Mouse (Mus musculus) spleen, postnatal 36 days (tissue): ENCODE results near the gene Specc1.

Experiments
- DNase-seq, 2 experiments: peaks; one replicate each; pipeline ENCODE4 v3.0.0; 2022; ENCODE audit warnings: low spot score in 2 of 2, mixed read lengths in 1 of 2

Gene Specc1

DNA sequence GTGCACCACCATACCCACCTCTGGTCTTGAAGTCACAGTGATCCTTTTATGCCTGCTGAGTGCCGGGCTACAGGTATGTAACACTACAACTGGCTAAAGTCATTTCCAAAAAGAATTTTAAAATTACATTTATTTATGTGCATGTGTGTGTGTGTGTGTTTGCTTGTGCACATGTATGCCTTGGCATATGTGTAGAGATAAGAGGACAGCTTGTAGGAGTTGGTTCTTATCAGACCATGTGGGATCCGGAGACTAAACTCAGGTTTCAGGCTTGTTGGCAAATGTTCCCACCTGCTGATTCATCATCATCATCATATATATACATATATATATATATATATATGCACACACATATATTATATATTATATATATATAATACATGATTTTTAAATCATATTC, 12.3 kb downstream of the Specc1 start:
- peak in 1 of 2 experiments; percentile 43 for DNase-seq

DNA sequence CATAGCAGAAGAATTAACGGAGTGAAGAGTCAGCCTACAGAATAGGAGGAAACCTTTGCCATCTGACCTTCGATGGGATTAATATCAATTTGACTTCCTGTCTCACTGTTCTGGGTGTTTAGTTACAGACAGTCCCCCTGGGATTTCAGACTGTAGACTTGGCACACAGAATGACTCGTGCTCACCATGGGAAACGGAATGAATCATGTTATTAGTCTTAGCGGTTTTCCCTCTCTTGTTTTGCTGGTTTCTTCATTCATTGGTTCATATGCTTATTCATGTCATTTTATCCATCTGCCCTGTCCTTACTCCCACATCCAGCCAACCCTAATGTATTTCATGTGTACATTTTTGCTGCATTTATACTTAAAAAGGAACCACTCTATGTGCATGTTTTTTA, 14.3 kb downstream of the Specc1 start:
- no peak for DNase-seq

DNA sequence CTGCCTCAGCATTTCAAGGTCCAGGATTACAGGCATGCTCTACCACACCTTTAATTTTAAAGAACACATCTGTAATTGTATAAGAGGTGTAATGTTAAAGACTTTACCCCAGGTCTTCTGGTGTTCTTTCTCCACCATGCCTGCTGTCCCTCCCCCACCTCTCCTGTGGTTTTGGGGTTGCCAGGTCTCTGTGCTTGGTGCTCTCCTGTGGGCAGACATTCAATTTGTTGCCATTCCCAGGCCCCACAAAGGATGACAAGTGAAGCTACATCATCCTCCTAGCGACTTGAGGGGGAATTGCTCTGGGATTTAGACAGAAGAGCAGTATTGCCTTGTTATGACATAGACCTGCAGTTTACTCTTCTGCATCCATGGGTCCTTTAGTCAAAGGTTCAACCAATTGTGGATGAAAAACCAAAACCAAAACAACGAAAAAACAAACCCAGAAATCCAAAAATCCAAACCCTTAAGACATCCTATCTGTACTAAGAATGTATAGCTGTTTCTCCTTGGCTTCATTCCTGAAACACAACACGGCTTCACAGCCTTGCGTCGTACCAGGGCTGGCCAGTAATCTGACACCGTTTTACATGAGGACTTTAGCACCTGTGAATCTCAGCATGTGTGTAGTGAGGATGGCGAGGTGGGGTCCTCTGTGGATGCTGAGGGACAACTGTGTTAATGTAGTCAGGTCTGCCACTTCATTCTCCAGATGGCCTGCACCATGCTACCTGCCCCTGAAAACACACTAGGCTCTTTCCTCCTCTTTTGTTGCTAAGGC, 15.1 kb downstream of the Specc1 start:
- no peak for DNase-seq

DNA sequence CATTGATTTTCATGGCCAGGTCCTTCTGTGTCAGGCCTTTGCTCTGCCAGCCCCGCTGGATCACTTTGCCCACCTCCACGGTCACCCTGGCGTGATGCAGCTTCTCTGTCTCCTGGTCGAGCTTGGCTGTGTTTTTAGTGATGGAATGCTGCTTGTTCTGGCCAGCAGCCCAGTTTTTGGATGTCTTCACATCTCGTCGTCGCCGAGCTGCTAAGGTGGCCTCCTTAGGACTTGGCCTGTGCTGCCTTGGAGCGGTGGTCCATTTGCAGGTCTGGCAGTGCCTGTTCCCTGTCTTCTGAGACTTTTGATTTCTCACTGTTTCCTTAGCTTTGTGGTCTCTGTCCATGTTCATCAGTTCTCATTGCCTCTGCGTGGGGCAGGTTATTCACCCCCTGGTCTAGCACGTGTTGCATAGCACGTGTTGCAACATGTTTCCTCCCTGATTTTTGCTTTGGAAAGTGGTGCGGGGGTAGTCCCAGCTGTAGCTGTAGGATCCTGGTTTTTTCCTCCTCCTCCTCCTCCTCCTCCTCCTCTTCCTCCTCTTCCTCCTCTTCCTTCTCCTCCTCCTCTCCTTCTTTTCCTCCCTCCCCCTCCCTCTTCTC, 17.6 kb downstream of the Specc1 start:
- no peak for DNase-seq

- peak; percentile 30 to 53 for DNase-seq
Measured at GRCm38 (mm10) chr11:61975783-61976182, 19.2 kb downstream of the Specc1 start.

DNA sequence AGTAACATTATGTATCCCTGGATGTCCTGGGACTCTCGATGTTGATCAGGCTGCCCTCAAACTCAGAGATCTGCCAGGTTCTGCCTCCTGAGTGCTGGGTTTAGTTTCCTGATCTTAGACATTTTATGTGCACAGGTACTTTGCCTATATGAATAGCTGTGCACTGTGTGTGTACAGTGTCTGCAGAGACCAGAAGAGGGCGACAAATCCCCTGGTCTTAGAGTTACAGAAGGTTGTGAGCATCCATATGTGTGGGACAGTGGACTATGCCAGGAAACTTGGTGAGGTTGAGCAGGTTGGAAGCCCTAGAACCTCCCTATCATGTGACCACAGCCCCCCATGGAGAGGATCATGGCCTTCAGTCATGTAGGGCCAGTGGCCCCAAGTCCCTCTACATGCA, 24.7 kb downstream of the Specc1 start:
- no peak for DNase-seq

DNA sequence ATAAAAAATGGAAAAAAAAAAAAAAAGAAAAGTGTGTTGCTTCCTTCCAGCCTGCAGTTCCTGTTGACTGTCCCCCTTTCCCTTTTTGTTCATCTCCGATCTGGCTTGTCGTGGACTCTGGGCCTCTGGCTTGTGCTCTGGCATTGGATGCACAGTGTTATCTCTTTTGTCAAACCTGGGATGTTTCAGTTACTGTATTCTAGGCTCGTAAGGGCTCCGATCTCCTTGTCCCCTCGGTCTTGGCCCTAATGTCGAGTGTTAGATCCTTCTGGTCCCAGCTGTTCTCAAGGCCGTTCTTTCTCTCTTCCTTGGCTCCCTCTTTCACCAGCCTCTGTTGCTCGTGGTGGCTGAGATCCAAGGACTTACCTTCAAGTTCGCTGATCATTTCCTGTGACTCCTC, 26.3 kb downstream of the Specc1 start:
- no peak for DNase-seq

DNA sequence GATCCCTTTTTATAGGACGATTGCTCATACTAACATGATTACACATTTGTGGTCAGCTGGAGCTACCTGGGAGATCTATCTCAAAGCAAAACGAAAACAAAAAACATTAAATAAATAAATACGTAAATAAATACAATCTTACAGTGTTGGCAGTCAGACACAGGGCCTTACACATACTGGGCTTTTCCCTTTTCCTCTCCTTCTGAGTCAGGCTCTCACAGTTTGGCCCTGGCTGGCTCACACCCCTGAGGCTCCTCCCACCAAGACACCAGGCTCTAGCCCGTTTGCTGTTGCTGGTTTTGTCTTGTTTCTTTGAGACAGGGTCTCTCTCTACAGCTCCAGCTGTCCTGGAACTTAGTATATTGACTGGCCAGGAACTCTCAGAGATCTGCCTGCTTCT, 30.4 kb downstream of the Specc1 start:
- DNase-seq = no peak

DNA sequence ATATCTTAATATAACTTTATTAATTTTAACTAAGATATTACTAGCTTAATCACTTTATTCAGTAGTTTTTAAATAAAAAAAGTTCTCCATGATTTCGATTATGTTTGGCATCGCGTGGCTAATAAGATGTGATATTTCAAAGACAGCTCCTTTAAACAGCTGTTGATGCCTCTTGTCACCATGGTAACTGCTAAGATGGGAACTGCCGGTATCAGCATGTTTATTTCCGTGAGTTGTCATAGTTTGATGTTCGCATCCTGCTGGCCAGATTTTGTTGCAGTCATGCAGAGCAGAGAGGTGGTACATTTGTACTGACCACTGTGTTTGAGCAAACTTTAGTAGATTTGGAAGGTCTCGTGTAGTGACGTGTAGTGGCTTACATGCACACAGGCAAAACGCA, 33.1 kb downstream of the Specc1 start:
- no peak for DNase-seq

DNA sequence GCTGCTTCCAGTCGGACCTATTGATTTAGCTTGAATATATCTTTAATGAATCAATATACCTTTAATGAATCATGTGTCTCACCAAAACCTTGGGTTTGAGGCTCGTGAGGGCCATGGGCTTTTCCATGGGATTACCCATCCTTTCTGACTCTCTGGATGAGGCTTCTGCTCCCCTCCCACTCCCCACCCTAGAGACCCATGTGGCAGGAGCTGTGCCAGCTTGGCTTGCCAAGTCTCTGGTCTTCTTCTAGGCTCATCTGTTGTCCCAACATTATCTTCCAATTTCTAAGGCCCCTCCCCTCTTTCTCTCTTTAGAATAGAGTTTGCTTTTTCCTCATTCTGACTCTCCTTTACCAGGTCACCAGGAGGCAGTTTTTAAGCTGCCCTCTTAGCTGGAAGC, 35.0 kb downstream of the Specc1 start:
- no peak for DNase-seq

DNA sequence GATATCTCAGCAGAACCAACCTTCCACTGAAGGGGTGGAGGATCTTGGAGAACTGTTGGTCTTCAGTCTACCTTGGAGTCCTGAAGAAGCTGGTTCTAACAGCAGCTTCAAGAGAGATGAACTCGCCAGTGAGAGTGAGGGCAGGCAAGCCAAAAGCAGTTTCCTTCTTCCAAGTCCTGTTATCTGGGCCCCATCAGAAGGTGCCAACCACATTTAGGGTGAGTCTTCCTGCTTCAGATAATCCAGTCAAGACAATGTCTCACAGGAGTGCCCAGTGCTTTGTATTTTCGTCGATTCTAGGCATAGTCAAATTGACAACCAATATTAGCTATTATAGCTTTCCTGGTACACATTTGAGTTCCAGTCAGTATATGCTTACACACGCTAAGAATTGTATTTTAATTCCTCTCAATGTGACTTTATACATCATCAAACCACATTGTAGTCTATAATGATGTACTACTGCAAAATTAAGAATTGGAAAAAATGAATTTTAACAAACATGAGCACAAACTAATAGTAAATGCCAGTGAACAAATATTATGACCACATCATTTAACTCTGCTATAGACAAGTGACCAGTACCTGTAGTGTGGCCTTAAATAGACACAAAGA, 36.2 kb downstream of the Specc1 start:
- no peak for DNase-seq

DNA sequence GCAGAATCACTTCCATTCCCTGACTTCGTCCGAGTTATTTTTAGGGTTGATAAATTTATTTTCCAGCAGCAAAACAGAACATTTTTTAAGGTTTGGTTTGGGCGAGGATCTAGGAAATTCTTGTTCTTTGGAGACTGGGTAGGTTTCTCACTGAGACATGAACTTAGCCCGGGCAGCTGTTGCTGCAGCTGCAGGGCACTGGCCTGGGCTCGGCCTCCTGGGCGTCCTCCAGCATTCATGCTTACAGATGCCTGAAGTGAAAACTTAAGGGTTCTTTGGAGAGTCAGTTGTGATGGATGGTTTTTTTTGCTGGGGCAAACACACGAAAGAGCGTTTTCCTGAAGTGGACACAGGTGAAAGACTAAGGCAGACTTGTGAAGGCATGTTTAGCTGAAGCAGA, 42.9 kb downstream of the Specc1 start:
- DNase-seq = no peak

GRCm38 (mm10) chr11:62000099-62000498, 43.5 kb downstream of the Specc1 start:
- no peak for DNase-seq

DNA sequence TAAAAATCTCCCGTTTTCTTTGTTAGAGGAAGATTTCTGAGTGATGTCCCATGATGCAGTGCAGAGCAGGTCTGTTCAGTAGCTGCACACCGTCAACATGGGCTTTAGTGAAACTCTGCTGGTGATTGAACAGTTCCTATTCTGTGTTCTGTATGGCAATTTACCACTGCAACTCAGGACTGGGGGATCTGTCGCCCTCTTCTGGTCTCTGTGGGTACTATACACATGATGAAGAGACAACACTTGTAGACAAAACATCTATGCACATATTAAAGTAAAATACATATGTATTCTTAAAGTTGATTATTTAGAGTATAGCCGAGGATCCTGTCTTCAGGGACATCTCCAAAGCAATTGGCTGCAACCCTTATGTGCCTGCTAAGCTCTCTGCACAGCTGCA, 45.4 kb downstream of the Specc1 start:
- no peak for DNase-seq

DNA sequence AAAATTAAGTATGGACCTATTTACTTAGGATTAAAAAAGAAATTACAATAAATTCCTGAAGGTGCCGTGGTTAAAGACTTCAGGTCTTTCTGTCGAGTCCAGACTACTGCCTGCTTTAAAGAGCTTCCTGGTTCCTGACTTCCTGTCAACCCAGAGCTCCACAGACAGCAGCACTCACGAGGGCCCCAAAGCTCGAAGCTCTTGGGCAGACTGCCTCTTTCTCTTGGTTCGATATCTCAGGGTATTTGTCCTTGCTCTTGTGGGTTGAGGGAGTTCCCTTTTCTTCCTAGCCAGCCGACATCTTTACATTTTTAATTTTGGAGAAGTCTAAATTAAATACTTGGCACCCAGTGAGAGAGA, 48.3 kb downstream of the Specc1 start:
- DNase-seq = peak in 1 of 2 experiments; percentile 11

- peak in 1 of 2 experiments; percentile 19 for DNase-seq
Measured at GRCm38 (mm10) chr11:62005241-62005910, 48.8 kb downstream of the Specc1 start.

- no peak for DNase-seq
Measured at GRCm38 (mm10) chr11:62005911-62006260, 49.3 kb downstream of the Specc1 start.

- no peak for DNase-seq
Measured at GRCm38 (mm10) chr11:62006680-62007079, 50.1 kb downstream of the Specc1 start.

- no peak for DNase-seq
Measured at GRCm38 (mm10) chr11:62007984-62008383, 51.4 kb downstream of the Specc1 start.

DNA sequence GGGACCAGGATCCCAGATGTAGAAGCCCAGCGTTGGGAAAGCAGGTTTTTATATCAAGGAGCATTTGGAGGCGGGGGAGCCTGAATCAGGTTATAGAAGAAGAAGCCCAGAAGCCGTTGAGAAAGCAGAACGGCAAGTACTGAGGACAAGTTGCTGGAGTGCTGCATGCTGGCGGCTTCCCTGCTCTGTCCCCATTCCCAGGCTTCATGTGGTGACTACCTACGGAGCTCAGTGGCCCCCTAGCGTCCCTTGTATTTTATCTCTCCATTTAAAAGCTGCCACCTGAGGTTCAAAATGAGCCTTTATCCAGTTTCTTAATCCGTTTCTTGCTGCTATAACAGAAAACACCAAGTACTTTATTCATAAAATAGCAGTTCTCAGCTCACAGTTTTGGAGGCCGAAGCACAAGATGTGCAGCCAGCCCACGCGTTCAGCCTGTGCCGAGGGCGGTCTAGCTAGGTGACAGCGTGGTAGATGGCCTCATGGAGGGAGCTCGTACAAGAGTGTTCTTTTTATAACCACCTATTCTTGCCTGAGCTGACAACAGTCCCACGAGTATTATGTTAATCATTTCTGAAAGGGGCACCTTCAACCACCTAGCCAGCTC, 54.2 kb downstream of the Specc1 start:
- DNase-seq = no peak

- no peak for DNase-seq
Measured at GRCm38 (mm10) chr11:62012039-62012438, 55.5 kb downstream of the Specc1 start.

- DNase-seq = no peak
Measured at GRCm38 (mm10) chr11:62013449-62013848, 56.9 kb downstream of the Specc1 start.
